Mouse (Mus musculus) testis, adult 2 months (tissue): Measurements from ENCODE around the gene Abt1.

Source experiments
- CTCF ChIP-seq: fragments of 200-500 bp; IDR thresholded peaks from 2 replicates; pipeline ENCODE4 v1.5.1; 2012; ENCODE audit warnings: low read depth, mild to moderate bottlenecking, inconsistent platforms, low read length, moderate library complexity; ENCODE audit not compliant: control insufficient read depth, insufficient read depth, insufficient replicate concordance
- POLR2A ChIP-seq: fragments of 200-500 bp; IDR thresholded peaks from 2 replicates; pipeline ENCODE4 v1.6.1; 2012; ENCODE audit warnings: low read depth, mild to moderate bottlenecking, inconsistent platforms, low read length, moderate library complexity; ENCODE audit not compliant: control insufficient read depth

GRCm38 (mm10) chr13:23396246-23396703 lies 27.4 kb downstream of the Abt1 start:
- TF ChIP-seq CTCF (no peak), POLR2A (no peak)
